Mouse (Mus musculus): ENCODE data around the gene Dera. TPM values are rescaled to one million over a fixed set of nuclear protein-coding genes. Genes with fewer than 3 reads are reported as not detected.

Gene Dera
- polyA plus RNA-seq, 2 experiments, result 16.1 to 45.3 TPM

GRCm38 (mm10) chr6:137806342-137806741, 52.0 kb downstream of the Dera start:
- ATAC-seq (ENCODE audit: insufficient read depth) (no peak), DNase-seq (ENCODE audit: low read depth in 3 of 3, low spot score in 3 of 3) (no peak)
- no peaks in the 10 kb centered on the region for H3K9me3 ChIP-seq (ENCODE audit: control insufficient read depth, low read length)
- H3K27me3 ChIP-seq (ENCODE audit: control insufficient read depth, insufficient read depth, low read length), result no peaks in the 10 kb centered on the region
- H3K36me3 ChIP-seq (replicated peaks; ENCODE audit: control insufficient read depth, insufficient read depth, low read depth), result no peaks in the 10 kb centered on the region
- 86% methylated on average over 3 of the region's 3 CpGs for WGBS (ENCODE audit: insufficient replicate concordance)
- H3K4me1 ChIP-seq (replicated peaks; ENCODE audit: control insufficient read depth in 2 of 2, insufficient read depth in 2 of 2, low read length in 1 of 2), result no peaks in the 10 kb centered on the region; a peak in 1 of 4 replicates
- TF ChIP-seq EP300 (IDR thresholded peaks at IDR 0.05; ENCODE audit: low read depth), result no peak
- TF ChIP-seq CTCF (IDR thresholded peaks at IDR 0.05; ENCODE audit: low read depth), result no peak
- H3K4me2 ChIP-seq (ENCODE audit: low read depth), result no peak overlapping the region
- no peak overlapping the region for H3K27ac ChIP-seq
- H3K4me3 ChIP-seq (ENCODE audit: insufficient read depth in 1 of 2, low read depth in 2 of 2, low read length in 2 of 2), result no peak overlapping the region
- H3K9ac ChIP-seq (replicated peaks), result no peak overlapping the region

DNA sequence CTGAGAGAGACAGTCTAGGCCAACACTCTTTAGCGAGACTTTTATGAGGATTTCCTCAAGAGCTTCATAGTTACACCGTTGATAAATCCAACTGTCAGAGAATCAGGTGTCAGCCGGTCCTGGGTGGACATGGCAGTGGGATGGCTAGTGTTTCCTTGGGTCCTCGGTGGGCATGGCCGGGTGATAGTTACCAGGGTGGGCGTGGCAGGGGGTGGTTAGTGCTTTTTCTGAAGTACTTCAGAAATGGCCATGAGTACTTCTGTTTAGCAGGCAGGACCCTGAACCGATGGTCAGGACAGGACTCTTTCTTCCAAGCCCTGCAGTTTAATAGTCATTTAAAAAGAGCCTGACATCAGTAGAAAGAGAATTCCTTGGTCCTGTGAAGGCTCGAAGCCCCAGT, 52.5 kb downstream of the Dera start:
- no peak overlapping the region for H3K4me2 ChIP-seq (ENCODE audit: low read depth)
- no peak overlapping the region for H3K4me3 ChIP-seq (ENCODE audit: insufficient read depth in 1 of 2, low read depth in 2 of 2, low read length in 2 of 2)
- no peaks in the 10 kb centered on the region for H3K9me3 ChIP-seq (ENCODE audit: control insufficient read depth, low read length)
- ATAC-seq (ENCODE audit: insufficient read depth), result no peak
- H3K27ac ChIP-seq, result no peak overlapping the region
- H3K36me3 ChIP-seq (replicated peaks; ENCODE audit: control insufficient read depth, insufficient read depth, low read depth), result no peaks in the 10 kb centered on the region
- 73% methylated on average over 8 of the region's 8 CpGs for WGBS (ENCODE audit: insufficient replicate concordance)
- DNase-seq (ENCODE audit: low read depth in 3 of 3, low spot score in 3 of 3), result no peak
- H3K4me1 ChIP-seq (replicated peaks; ENCODE audit: control insufficient read depth in 2 of 2, insufficient read depth in 2 of 2, low read length in 1 of 2), result no peaks in the 10 kb centered on the region; a peak in 1 of 4 replicates
- H3K9ac ChIP-seq (replicated peaks), result no peak overlapping the region
- no peak for TF ChIP-seq EP300 (IDR thresholded peaks at IDR 0.05; ENCODE audit: low read depth)
- TF ChIP-seq CTCF (IDR thresholded peaks at IDR 0.05; ENCODE audit: low read depth), result no peak
- no peaks in the 10 kb centered on the region for H3K27me3 ChIP-seq (ENCODE audit: control insufficient read depth, insufficient read depth, low read length)

DNA sequence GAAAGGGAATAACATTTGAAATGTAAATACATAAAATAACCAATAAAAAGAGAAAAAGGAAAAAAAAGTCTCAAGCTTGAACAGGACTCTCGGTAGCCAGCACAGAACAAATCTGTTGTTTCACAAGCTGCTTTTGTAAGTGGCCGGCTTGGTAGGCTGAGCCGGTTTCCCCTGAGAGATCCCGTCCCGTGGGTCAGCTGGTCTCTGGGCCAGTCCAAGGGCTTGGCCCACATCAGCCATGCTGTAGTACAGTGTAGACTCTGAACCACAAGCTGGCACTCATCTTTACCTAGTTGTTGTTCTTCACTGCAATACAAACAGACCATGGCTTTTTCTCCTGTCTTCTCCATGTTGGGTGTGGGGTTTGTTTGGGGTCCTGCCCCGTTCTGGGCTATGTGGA, 53.0 kb downstream of the Dera start:
- no peak overlapping the region for H3K4me2 ChIP-seq (ENCODE audit: low read depth)
- WGBS (ENCODE audit: insufficient replicate concordance), result 76% methylated on average over 6 of the region's 6 CpGs
- H3K27me3 ChIP-seq (ENCODE audit: control insufficient read depth, insufficient read depth, low read length), result no peaks in the 10 kb centered on the region
- no peak overlapping the region for H3K9ac ChIP-seq (replicated peaks)
- DNase-seq (ENCODE audit: low read depth in 3 of 3, low spot score in 3 of 3), result no peak
- H3K27ac ChIP-seq, result no peak overlapping the region
- H3K4me1 ChIP-seq (replicated peaks; ENCODE audit: control insufficient read depth in 2 of 2, insufficient read depth in 2 of 2, low read length in 1 of 2), result no peaks in the 10 kb centered on the region; a peak in 1 of 4 replicates
- no peak for TF ChIP-seq CTCF (IDR thresholded peaks at IDR 0.05; ENCODE audit: low read depth)
- TF ChIP-seq EP300 (IDR thresholded peaks at IDR 0.05; ENCODE audit: low read depth), result no peak
- no peak for ATAC-seq (ENCODE audit: insufficient read depth)
- no peak overlapping the region for H3K4me3 ChIP-seq (ENCODE audit: insufficient read depth in 1 of 2, low read depth in 2 of 2, low read length in 2 of 2)
- no peaks in the 10 kb centered on the region for H3K9me3 ChIP-seq (ENCODE audit: control insufficient read depth, low read length)
- no peaks in the 10 kb centered on the region for H3K36me3 ChIP-seq (replicated peaks; ENCODE audit: control insufficient read depth, insufficient read depth, low read depth)

GRCm38 (mm10) chr6:137808706-137809105, 54.4 kb downstream of the Dera start:
- Histone ChIP-seq H3K4me1 (replicated peaks; ENCODE audit: control insufficient read depth in 2 of 2, insufficient read depth in 2 of 2, low read length in 1 of 2) (no peaks in the 10 kb centered on the region; a peak in 1 of 4 replicates), H3K27ac (no peak overlapping the region), H3K4me3 (ENCODE audit: insufficient read depth in 1 of 2, low read depth in 2 of 2, low read length in 2 of 2) (no peak overlapping the region), H3K36me3 (replicated peaks; ENCODE audit: control insufficient read depth, insufficient read depth, low read depth) (no peaks in the 10 kb centered on the region), H3K4me2 (ENCODE audit: low read depth) (no peak overlapping the region), H3K9me3 (ENCODE audit: control insufficient read depth, low read length) (no peaks in the 10 kb centered on the region), H3K27me3 (ENCODE audit: control insufficient read depth, insufficient read depth, low read length) (no peaks in the 10 kb centered on the region), H3K9ac (replicated peaks) (no peak overlapping the region)
- ATAC-seq (ENCODE audit: insufficient read depth) (no peak), DNase-seq (ENCODE audit: low read depth in 3 of 3, low spot score in 3 of 3) (no peak)
- WGBS (ENCODE audit: insufficient replicate concordance), result 78% methylated on average over 6 of the region's 6 CpGs
- no peak for TF ChIP-seq CTCF (IDR thresholded peaks at IDR 0.05; ENCODE audit: low read depth)
- TF ChIP-seq EP300 (IDR thresholded peaks at IDR 0.05; ENCODE audit: low read depth), result no peak

DNA sequence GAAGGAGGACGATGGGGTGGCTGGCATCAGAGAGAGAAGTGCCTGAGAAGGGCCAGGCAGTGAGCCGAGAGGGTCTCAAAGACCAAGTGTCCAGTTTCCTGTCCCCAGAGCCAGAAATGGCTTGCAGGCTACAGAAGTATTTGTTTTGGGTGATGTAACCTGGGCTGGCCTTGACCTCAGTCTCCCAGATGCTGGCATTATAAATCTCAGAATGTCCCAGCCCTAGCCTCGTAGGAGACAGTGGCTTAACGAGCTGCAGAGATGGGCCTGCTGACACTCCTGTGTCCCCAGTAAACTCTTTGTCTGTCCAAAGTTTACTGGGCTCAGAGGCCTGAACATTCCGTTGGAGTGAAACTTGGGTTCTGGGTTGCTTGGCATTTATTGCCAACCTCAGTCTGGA, 55.8 kb downstream of the Dera start:
- H3K4me2 ChIP-seq (ENCODE audit: low read depth), result no peak overlapping the region
- H3K9ac ChIP-seq (replicated peaks), result no peak overlapping the region
- no peaks in the 10 kb centered on the region for H3K27me3 ChIP-seq (ENCODE audit: control insufficient read depth, insufficient read depth, low read length)
- H3K27ac ChIP-seq, result no peak overlapping the region
- DNase-seq (ENCODE audit: low read depth in 3 of 3, low spot score in 3 of 3) (no peak), ATAC-seq (ENCODE audit: insufficient read depth) (no peak)
- H3K9me3 ChIP-seq (ENCODE audit: control insufficient read depth, low read length), result no peaks in the 10 kb centered on the region
- TF ChIP-seq EP300 (IDR thresholded peaks at IDR 0.05; ENCODE audit: low read depth) (no peak), CTCF (IDR thresholded peaks at IDR 0.05; ENCODE audit: low read depth) (no peak)
- H3K36me3 ChIP-seq (replicated peaks; ENCODE audit: control insufficient read depth, insufficient read depth, low read depth), result no peaks in the 10 kb centered on the region
- no peak overlapping the region for H3K4me3 ChIP-seq (ENCODE audit: insufficient read depth in 1 of 2, low read depth in 2 of 2, low read length in 2 of 2)
- 68% methylated on average over 5 of the region's 5 CpGs for WGBS (ENCODE audit: insufficient replicate concordance)
- no peaks in the 10 kb centered on the region; a peak in 1 of 4 replicates for H3K4me1 ChIP-seq (replicated peaks; ENCODE audit: control insufficient read depth in 2 of 2, insufficient read depth in 2 of 2, low read length in 1 of 2)
